Comparison of ENCODE assay signal across 8 mouse cellular contexts in genomic region chr5:137287953-137288743, GRCm38 (mm10). TPM values are rescaled to one million over a fixed set of nuclear protein-coding genes. Genes with fewer than 3 reads are reported as not detected.
A peak's percentile ranks its signal among the peaks of the same experiment; 100 is the strongest.
DNase-seq lines count a peak whose midpoint lies in the region; ATAC-seq and TF ChIP-seq lines count a peak whose summit lies in the region.

No protein-coding gene starts in this region.

- no peaks in the 10 kb centered on the region for H3K9me3 ChIP-seq in kidney, embryonic 15.5 days (replicated peaks)
- no peaks in the 10 kb centered on the region for H3K9me3 ChIP-seq in forebrain, embryonic 11.5 days (ENCODE audit: control insufficient read depth, low read length)
- H3K9me3 ChIP-seq in intestine, postnatal 0 days (ENCODE audit: control insufficient read depth): no peaks in the 10 kb centered on the region
- no peaks in the 10 kb centered on the region for H3K9me3 ChIP-seq in liver, postnatal 0 days (ENCODE audit: low read length)

- no peak overlapping the region; the same call in 1 of the 2 replicates for H3K27ac ChIP-seq in kidney, embryonic 15.5 days
- no peak overlapping the region for H3K27ac ChIP-seq in forebrain, embryonic 11.5 days (ENCODE audit: low read depth, low read length)
- no peak overlapping the region; the same call in 1 of the 2 replicates for H3K27ac ChIP-seq in intestine, postnatal 0 days (ENCODE audit: low read depth, low read length)
- H3K27ac ChIP-seq in liver, postnatal 0 days (ENCODE audit: low read depth): peak overlapping the region; percentile 56

- no peaks in the 10 kb centered on the region for H3K36me3 ChIP-seq in kidney, embryonic 15.5 days
- H3K36me3 ChIP-seq in forebrain, embryonic 11.5 days (ENCODE audit: control insufficient read depth, insufficient read depth, low read length): no peaks in the 10 kb centered on the region
- no peaks in the 10 kb centered on the region for H3K36me3 ChIP-seq in intestine, postnatal 0 days (ENCODE audit: control insufficient read depth, insufficient read depth)
- H3K36me3 ChIP-seq in liver, postnatal 0 days (replicated peaks; ENCODE audit: insufficient read depth, low read length): no peaks in the 10 kb centered on the region

- no peak for DNase-seq in kidney, postnatal 14 days
- DNase-seq in brain, adult 2 months (ENCODE audit: low read depth, low spot score): peak; percentile 78
- DNase-seq in forebrain, embryonic 11.5 days (ENCODE audit: low spot score): peak; percentile 73
- DNase-seq in liver, postnatal 0 days: peak; percentile 57
- peak; percentile 67 to 77 for DNase-seq in spleen, postnatal 10 days (ENCODE audit: low spot score in 2 of 2)
- no peak for DNase-seq in urinary bladder, postnatal 14 days (ENCODE audit: low spot score)

- H3K4me2 ChIP-seq in kidney, embryonic 15.5 days: peak overlapping the region; percentile 84
- H3K4me2 ChIP-seq in forebrain, embryonic 11.5 days (ENCODE audit: low read depth, low read length, severe bottlenecking): peak overlapping the region; percentile 88
- H3K4me2 ChIP-seq in intestine, postnatal 0 days (replicated peaks; ENCODE audit: low read depth): peak overlapping the region; percentile 77
- H3K4me2 ChIP-seq in liver, postnatal 0 days (ENCODE audit: low read depth, low read length): peak overlapping the region; percentile 99

- TF ChIP-seq CTCF in intestine, postnatal 0 days (IDR thresholded peaks at IDR 0.05; ENCODE audit: low read depth): no peak
- TF ChIP-seq CTCF in liver, postnatal 0 days (IDR thresholded peaks at IDR 0.05; ENCODE audit: low read depth): no peak

- H3K4me1 ChIP-seq in kidney, embryonic 15.5 days: peaks cover 46% of the 10 kb centered on the region
- peaks cover 13% of the 10 kb centered on the region for H3K4me1 ChIP-seq in forebrain, embryonic 11.5 days (replicated peaks; ENCODE audit: control insufficient read depth, insufficient read depth, low read length)
- peaks cover 10% of the 10 kb centered on the region for H3K4me1 ChIP-seq in intestine, postnatal 0 days (replicated peaks; ENCODE audit: control insufficient read depth, insufficient read depth, low read length)
- peaks cover 27% of the 10 kb centered on the region for H3K4me1 ChIP-seq in liver, postnatal 0 days (ENCODE audit: insufficient read depth)

- H3K9ac ChIP-seq in kidney, embryonic 15.5 days: peak overlapping the region; percentile 42
- H3K9ac ChIP-seq in forebrain, embryonic 11.5 days (ENCODE audit: low read length): peak overlapping the region; percentile 55
- 0 out of 2 replicates have a peak overlapping the region, but pooled peaks have one; percentile 45 for H3K9ac ChIP-seq in intestine, postnatal 0 days (ENCODE audit: low read depth, low read length)
- H3K9ac ChIP-seq in liver, postnatal 0 days (replicated peaks): peak overlapping the region; percentile 83

- 1% methylated on average over 43 of the region's 65 CpGs for WGBS in kidney, embryonic 15.5 days
- WGBS in forebrain, embryonic 11.5 days: 1% methylated on average over 58 of the region's 65 CpGs
- whole genome bisulfite sequencing in intestine, postnatal 0 days: under 1% methylated on average over 56 of the region's 65 CpGs
- WGBS in liver, postnatal 0 days (ENCODE audit: insufficient replicate concordance): 1% methylated on average over 61 of the region's 65 CpGs

- peak overlapping the region; percentile 45 for H3K4me3 ChIP-seq in kidney, embryonic 15.5 days (replicated peaks)
- peak overlapping the region; percentile 41 for H3K4me3 ChIP-seq in forebrain, embryonic 11.5 days (ENCODE audit: low read depth, low read length)
- peak overlapping the region; percentile 41 for H3K4me3 ChIP-seq in intestine, postnatal 0 days (ENCODE audit: low read depth, low read length)
- peak overlapping the region; percentile 62 for H3K4me3 ChIP-seq in liver, postnatal 0 days (ENCODE audit: low read depth, low read length)

- peaks cover 60% of the 10 kb centered on the region for H3K27me3 ChIP-seq in kidney, embryonic 15.5 days
- H3K27me3 ChIP-seq in forebrain, embryonic 11.5 days (ENCODE audit: control insufficient read depth, insufficient read depth, low read length): peaks cover 37% of the 10 kb centered on the region
- peaks cover 24% of the 10 kb centered on the region for H3K27me3 ChIP-seq in intestine, postnatal 0 days (replicated peaks; ENCODE audit: control insufficient read depth, insufficient read depth, low read length)
- H3K27me3 ChIP-seq in liver, postnatal 0 days (ENCODE audit: insufficient read depth, low read length): peaks cover 31% of the 10 kb centered on the region

- no peak for TF ChIP-seq EP300 in liver, postnatal 0 days (IDR thresholded peaks at IDR 0.05; ENCODE audit: low read depth)

- 0 out of 2 replicates have a peak, but pooled peaks have one; percentile 13 for ATAC-seq in kidney, embryonic 15.5 days (replicated peaks; ENCODE audit: low FRiP score)
- ATAC-seq in forebrain, embryonic 11.5 days (replicated peaks; ENCODE audit: low FRiP score): no peak
- no peak for ATAC-seq in intestine, postnatal 0 days
- ATAC-seq in liver, postnatal 0 days: no peak

RNA-seq across cellular contexts. Expression of gene Ache, which starts 0.8 kb away (rescaled TPM):
- polyA plus RNA-seq in kidney, embryonic 15.5 days (2015; fragmentation: Nextera tagmentation; extraction: Ambion mirVana): 2.7 and 3.6 TPM in 2 replicates
- polyA plus RNA-seq in forebrain, embryonic 11.5 days (2014; fragmentation: Nextera tagmentation; extraction: Ambion mirVana): 3.0 and 3.7 TPM in 2 replicates
- 8.9 and 9.6 TPM in 2 replicates for polyA plus RNA-seq in intestine, postnatal 0 days (2015; fragmentation: Nextera tagmentation; extraction: Ambion mirVana)
- polyA plus RNA-seq in liver, postnatal 0 days (2015; fragmentation: Nextera tagmentation; extraction: Ambion mirVana): 10.3 and 11.1 TPM in 2 replicates

RNA-seq across cellular contexts. Expression of gene Ufsp1, which starts 6.3 kb away (rescaled TPM):
- polyA plus RNA-seq in kidney, embryonic 15.5 days (2015; fragmentation: Nextera tagmentation; extraction: Ambion mirVana): 5.9 and 7.3 TPM in 2 replicates
- polyA plus RNA-seq in forebrain, embryonic 11.5 days (2014; fragmentation: Nextera tagmentation; extraction: Ambion mirVana): 6.8 and 8.0 TPM in 2 replicates
- polyA plus RNA-seq in intestine, postnatal 0 days (2015; fragmentation: Nextera tagmentation; extraction: Ambion mirVana): 10.4 and 11.0 TPM in 2 replicates
- 9.1 and 9.5 TPM in 2 replicates for polyA plus RNA-seq in liver, postnatal 0 days (2015; fragmentation: Nextera tagmentation; extraction: Ambion mirVana)

RNA-seq across cellular contexts. Expression of gene Srrt, which starts 19.3 kb away (rescaled TPM):
- 141 and 158 TPM in 2 replicates for polyA plus RNA-seq in kidney, embryonic 15.5 days (2015; fragmentation: Nextera tagmentation; extraction: Ambion mirVana)
- polyA plus RNA-seq in forebrain, embryonic 11.5 days (2014; fragmentation: Nextera tagmentation; extraction: Ambion mirVana): 190 TPM in 2 replicates
- 31.3 and 32.2 TPM in 2 replicates for polyA plus RNA-seq in intestine, postnatal 0 days (2015; fragmentation: Nextera tagmentation; extraction: Ambion mirVana)
- polyA plus RNA-seq in liver, postnatal 0 days (2015; fragmentation: Nextera tagmentation; extraction: Ambion mirVana): 24.1 and 28.2 TPM in 2 replicates

RNA-seq across cellular contexts. Expression of gene Trip6, which starts 26.1 kb away (rescaled TPM):
- polyA plus RNA-seq in kidney, embryonic 15.5 days (2015; fragmentation: Nextera tagmentation; extraction: Ambion mirVana): 77.9 and 87.5 TPM in 2 replicates
- polyA plus RNA-seq in forebrain, embryonic 11.5 days (2014; fragmentation: Nextera tagmentation; extraction: Ambion mirVana): 50.1 and 56.7 TPM in 2 replicates
- polyA plus RNA-seq in intestine, postnatal 0 days (2015; fragmentation: Nextera tagmentation; extraction: Ambion mirVana): 23.8 and 24.8 TPM in 2 replicates
- 7.5 and 9.2 TPM in 2 replicates for polyA plus RNA-seq in liver, postnatal 0 days (2015; fragmentation: Nextera tagmentation; extraction: Ambion mirVana)

RNA-seq across cellular contexts. Expression of gene Slc12a9, which starts 45.2 kb away (rescaled TPM):
- 14.2 and 16.0 TPM in 2 replicates for polyA plus RNA-seq in kidney, embryonic 15.5 days (2015; fragmentation: Nextera tagmentation; extraction: Ambion mirVana)
- polyA plus RNA-seq in forebrain, embryonic 11.5 days (2014; fragmentation: Nextera tagmentation; extraction: Ambion mirVana): 9.9 and 10.5 TPM in 2 replicates
- 11.8 and 13.4 TPM in 2 replicates for polyA plus RNA-seq in intestine, postnatal 0 days (2015; fragmentation: Nextera tagmentation; extraction: Ambion mirVana)
- 2.9 and 3.2 TPM in 2 replicates for polyA plus RNA-seq in liver, postnatal 0 days (2015; fragmentation: Nextera tagmentation; extraction: Ambion mirVana)

Comparison
In these comparisons a context has a peak if more than half of its experiments do, and no peak if none do; other contexts are left out.
1. DNase-seq: peak in brain, adult 2 months (single experiment), forebrain, embryonic 11.5 days (single experiment), liver, postnatal 0 days (single experiment) and spleen, postnatal 10 days (2 of 2); none in kidney, postnatal 14 days (single experiment) and urinary bladder, postnatal 14 days (single experiment).
2. Peak in every context shown above with its lines, with median percentiles within 50 percentile points of each other: H3K4me2 ChIP-seq, H3K4me3 ChIP-seq and H3K9ac ChIP-seq.